ENCODE assay signal across 8 mouse cellular contexts in the genomic region with DNA sequence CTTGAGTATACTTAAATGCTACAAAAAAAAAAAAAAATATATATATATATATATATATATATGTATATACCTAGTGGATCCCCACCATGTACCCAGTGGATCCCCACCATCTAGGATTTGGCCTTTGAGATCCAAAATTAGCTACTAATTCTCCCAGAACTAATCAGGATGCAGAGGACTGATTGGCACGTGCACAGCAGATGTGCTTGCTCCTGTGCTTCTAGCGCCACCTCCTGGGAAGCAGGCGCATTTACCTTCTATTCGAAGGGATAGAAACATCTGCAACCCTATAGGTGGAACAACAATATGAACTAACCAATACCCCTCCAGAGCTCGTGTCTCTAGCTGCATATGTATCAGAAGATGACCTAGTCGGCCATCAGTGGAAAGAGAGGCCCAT. TPM values are rescaled to one million over a fixed set of nuclear protein-coding genes. Genes with fewer than 3 reads are reported as not detected.
DNase-seq lines count a peak whose midpoint lies in the region; ATAC-seq and TF ChIP-seq lines count a peak whose summit lies in the region.

No protein-coding gene starts in this region.

- H3K9me3 ChIP-seq in hindbrain, postnatal 0 days (ENCODE audit: low read length): no peaks in the 10 kb centered on the region

- ATAC-seq in common myeloid progenitor, adult 5-6 weeks (replicated peaks; ENCODE audit: low read depth, poor library complexity, severe bottlenecking): peak; percentile 96
- ATAC-seq in hindbrain, postnatal 0 days: peak; percentile 89

- peak; percentile 95 for TF ChIP-seq CTCF in hindbrain, postnatal 0 days (IDR thresholded peaks at IDR 0.05; ENCODE audit: low read depth)

- H3K36me3 ChIP-seq in hindbrain, postnatal 0 days (ENCODE audit: insufficient read depth, low read length): no peaks in the 10 kb centered on the region

- no peaks in the 10 kb centered on the region for H3K4me1 ChIP-seq in hindbrain, postnatal 0 days (ENCODE audit: insufficient read depth, low read length)

- peak; percentile 87 for DNase-seq in adipocyte (ENCODE audit: low spot score)
- DNase-seq in gastrocnemius, adult 8-10 months (ENCODE audit: low spot score in 2 of 2): peak; percentile 31 to 54
- DNase-seq in hindbrain, postnatal 0 days (ENCODE audit: low spot score): peak; percentile 91
- DNase-seq in left cerebral cortex, adult 18-20 months (ENCODE audit: low spot score in 2 of 2): peak; percentile 73 to 78
- peak; percentile 76 to 86 for DNase-seq in lung, postnatal 4 days
- DNase-seq in right cerebral cortex, adult 2 months (ENCODE audit: low spot score in 2 of 2): peak; percentile 80 to 82
- DNase-seq in urinary bladder, postnatal 4 days (ENCODE audit: low spot score in 2 of 2): peak; percentile 64 to 79

- no peaks in the 10 kb centered on the region for H3K27me3 ChIP-seq in hindbrain, postnatal 0 days (ENCODE audit: insufficient read depth, low read length)

- no peak overlapping the region for H3K9ac ChIP-seq in hindbrain, postnatal 0 days (replicated peaks; ENCODE audit: low read length)

- no peak overlapping the region for H3K27ac ChIP-seq in hindbrain, postnatal 0 days

- 0% methylated on average over 6 of the region's 6 CpGs for WGBS in hindbrain, postnatal 0 days

- H3K4me3 ChIP-seq in hindbrain, postnatal 0 days (ENCODE audit: low read length): no peak overlapping the region

- no peak overlapping the region for H3K4me2 ChIP-seq in hindbrain, postnatal 0 days (ENCODE audit: low read depth, low read length)

RNA-seq across cellular contexts. Expression of a gene that starts 27.1 kb away (rescaled TPM):
- 493 and 496 TPM in 2 replicates for total RNA-seq in common myeloid progenitor, adult 5-6 weeks (2017)
- 10 to 100 TPM; 25.5 to 31.1 (median 28.5) TPM for total RNA-seq in gastrocnemius, adult 8-10 months (2022)
- total RNA-seq in hindbrain, postnatal 0 days (2014; rRNA removed): 111 and 129 TPM in 2 replicates
- 227 and 240 TPM in 2 replicates for polyA plus RNA-seq in hindbrain, postnatal 0 days (2015; fragmentation: Nextera tagmentation; extraction: Ambion mirVana)
- 100 to 1,000 TPM; 120 to 125 TPM for total RNA-seq in left cerebral cortex, adult 18-20 months (2021)

RNA-seq across cellular contexts. Expression of a gene that starts 27.3 kb away (rescaled TPM):
- total RNA-seq in common myeloid progenitor, adult 5-6 weeks (2017): not detected in 2 replicates
- total RNA-seq in gastrocnemius, adult 8-10 months (2022): under 1 TPM in 1 of 4 experiments, not detected in 3; 0.13 TPM
- total RNA-seq in hindbrain, postnatal 0 days (2014; rRNA removed): not detected in 2 replicates
- 0.09 TPM in 1 of 2 replicates, not detected in the other for polyA plus RNA-seq in hindbrain, postnatal 0 days (2015; fragmentation: Nextera tagmentation; extraction: Ambion mirVana)
- under 1 TPM in 1 of 2 experiments, not detected in 1; 0.14 TPM for total RNA-seq in left cerebral cortex, adult 18-20 months (2021)

RNA-seq across cellular contexts. Expression of a gene that starts 44.3 kb away (rescaled TPM):
- total RNA-seq in common myeloid progenitor, adult 5-6 weeks (2017): 19.0 and 29.5 TPM in 2 replicates
- total RNA-seq in gastrocnemius, adult 8-10 months (2022): 1 to 10 TPM; 6.0 to 8.1 (median 7.2) TPM
- total RNA-seq in hindbrain, postnatal 0 days (2014; rRNA removed): 2.1 and 3.3 TPM in 2 replicates
- polyA plus RNA-seq in hindbrain, postnatal 0 days (2015; fragmentation: Nextera tagmentation; extraction: Ambion mirVana): 17.9 and 19.1 TPM in 2 replicates
- 1 to 10 TPM; 3.9 to 5.9 TPM for total RNA-seq in left cerebral cortex, adult 18-20 months (2021)

RNA-seq across cellular contexts. Expression of a gene that starts 52.7 kb away (rescaled TPM):
- 2.3 and 3.1 TPM in 2 replicates for total RNA-seq in common myeloid progenitor, adult 5-6 weeks (2017)
- total RNA-seq in gastrocnemius, adult 8-10 months (2022): 1 to 10 TPM; 1.9 to 3.0 (median 2.4) TPM
- 1.9 and 2.6 TPM in 2 replicates for total RNA-seq in hindbrain, postnatal 0 days (2014; rRNA removed)
- 2.4 and 2.8 TPM in 2 replicates for polyA plus RNA-seq in hindbrain, postnatal 0 days (2015; fragmentation: Nextera tagmentation; extraction: Ambion mirVana)
- total RNA-seq in left cerebral cortex, adult 18-20 months (2021): 1 to 10 TPM; 2.3 to 2.8 TPM
